Mouse (Mus musculus) brain, embryonic 14.5 days (tissue): ENCODE data around the gene Plxnd1.

Source experiments
- CTCF ChIP-seq: fragments of 200-500 bp; IDR thresholded peaks from 2 replicates; pipeline ENCODE4 v1.5.1; 2012; ENCODE audit warnings: inconsistent platforms, mild to moderate bottlenecking, moderate library complexity, borderline replicate concordance; ENCODE audit not compliant: insufficient read depth, insufficient read length; ENCODE audit errors: extremely low read depth
- POLR2A ChIP-seq: fragments of 200-500 bp; IDR thresholded peaks from 2 replicates; pipeline ENCODE4 v1.6.1; 2012; ENCODE audit warnings: mild to moderate bottlenecking, inconsistent platforms, borderline replicate concordance; ENCODE audit not compliant: poor library complexity, insufficient read depth, insufficient read length, severe bottlenecking; ENCODE audit errors: extremely low read depth

GRCm38 (mm10) chr6:115915601-115916445, 79.0 kb downstream of the Plxnd1 start:
- TF ChIP-seq CTCF (no peak), POLR2A (no peak)
